Comparison of ENCODE assay signal across 9 mouse cellular contexts in the genomic region with DNA sequence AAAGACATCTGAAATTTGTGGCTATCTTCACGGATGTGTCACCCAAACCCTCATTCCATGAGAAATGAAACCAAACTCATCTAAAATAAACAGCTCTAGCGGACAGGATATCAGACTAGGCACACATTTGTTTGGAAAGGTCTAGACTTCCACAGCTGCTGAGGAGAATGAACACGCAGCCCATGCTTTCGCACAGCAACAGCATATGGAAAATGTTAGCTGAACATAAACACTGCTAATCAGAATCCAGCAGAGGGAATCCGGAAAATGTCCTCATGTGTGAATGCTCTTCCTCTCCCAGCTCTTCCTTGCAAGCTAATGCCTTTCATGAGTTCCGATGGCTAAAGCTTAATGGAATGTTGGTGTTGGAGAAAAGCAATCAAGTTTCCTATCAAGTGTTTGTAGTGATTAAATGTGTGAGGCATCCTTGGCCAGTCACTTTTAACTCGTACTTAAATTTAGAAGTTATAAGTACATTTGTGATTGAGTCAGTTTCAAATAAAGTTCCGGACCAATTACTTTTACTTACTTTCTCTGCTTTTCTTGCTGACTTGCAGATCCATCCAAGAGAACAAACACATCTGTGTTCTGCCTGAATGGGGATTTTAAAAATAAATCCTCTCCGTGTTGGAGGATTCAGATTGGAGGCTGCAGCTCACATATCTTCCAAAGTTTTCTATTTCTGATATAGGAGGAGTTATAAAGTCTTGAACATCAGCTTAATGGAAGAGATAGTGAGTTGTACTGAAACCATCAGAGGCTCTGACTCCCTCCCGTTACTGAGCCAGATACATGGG.
DNase-seq lines count a peak whose midpoint lies in the region; ATAC-seq and TF ChIP-seq lines count a peak whose summit lies in the region.
"Had no signal": no experiment of that assay in that cellular context is flagged by ENCODE, and none has a peak within 500 bp of the region (broad histone marks: within the 10 kb centered on the region; RNA-seq: fewer than 3 reads in every experiment).

No protein-coding gene starts in this region.

- DNase-seq in heart, adult 2 months = no peak
- DNase-seq in liver, adult 2 months (ENCODE audit: extremely low read depth, low read depth, low spot score) = peak; percentile 40
- DNase-seq in liver, postnatal 0 days = no peak
- DNase-seq in heart, postnatal 10 days = peak; percentile 12 to 35
- DNase-seq in adrenal gland, postnatal 14 days = no peak
- no peak for DNase-seq in hindbrain, embryonic 10.5 days (ENCODE audit: low spot score)

- no peak overlapping the region for H3K9ac ChIP-seq in heart, embryonic 11.5 days (ENCODE audit: low read depth, low read length)
- no peak overlapping the region for H3K9ac ChIP-seq in heart, adult 2 months (ENCODE audit: low read depth, low read length)
- no peak overlapping the region for H3K9ac ChIP-seq in liver, adult 2 months (ENCODE audit: low read depth, low read length)
- H3K9ac ChIP-seq in liver, postnatal 0 days (replicated peaks) = no peak overlapping the region
- H3K9ac ChIP-seq in stomach, embryonic 14.5 days (replicated peaks; ENCODE audit: low read depth, low read length) = no peak overlapping the region

- H3K9me3 ChIP-seq in heart, embryonic 11.5 days (replicated peaks; ENCODE audit: control insufficient read depth, low read length) = no peaks in the 10 kb centered on the region
- H3K9me3 ChIP-seq in liver, postnatal 0 days (ENCODE audit: low read length) = no peaks in the 10 kb centered on the region
- no peaks in the 10 kb centered on the region for H3K9me3 ChIP-seq in stomach, embryonic 14.5 days (ENCODE audit: control insufficient read depth, low read depth, low read length)
- H3K9me3 ChIP-seq in hindbrain, embryonic 10.5 days = no peaks in the 10 kb centered on the region
- H3K9me3 ChIP-seq: megakaryocyte, embryonic 14.5 days had no signal

- no peaks in the 10 kb centered on the region for H3K36me3 ChIP-seq in heart, embryonic 11.5 days (ENCODE audit: control insufficient read depth, insufficient read depth, low read length)
- H3K36me3 ChIP-seq in heart, adult 2 months (ENCODE audit: control insufficient read depth, insufficient read depth, low read length) = no peaks in the 10 kb centered on the region
- no peaks in the 10 kb centered on the region for H3K36me3 ChIP-seq in liver, adult 2 months (ENCODE audit: control insufficient read depth, insufficient read depth, low read length)
- no peaks in the 10 kb centered on the region for H3K36me3 ChIP-seq in liver, postnatal 0 days (replicated peaks; ENCODE audit: insufficient read depth, low read length)
- no peaks in the 10 kb centered on the region for H3K36me3 ChIP-seq in stomach, embryonic 14.5 days (ENCODE audit: control insufficient read depth, insufficient read depth, low read length)
- H3K36me3 ChIP-seq in hindbrain, embryonic 10.5 days = no peaks in the 10 kb centered on the region

- no peak for TF ChIP-seq CTCF in heart, adult 2 months (IDR thresholded peaks at IDR 0.05)
- no peak for TF ChIP-seq CTCF in liver, adult 2 months (IDR thresholded peaks at IDR 0.05; ENCODE audit: low read depth, low read length)
- TF ChIP-seq CTCF in liver, postnatal 0 days (IDR thresholded peaks at IDR 0.05; ENCODE audit: low read depth) = no peak

- intact Hi-C loops in heart, adult 2 months (cut with DNase I) = no loop called here
- intact Hi-C loops in heart, postnatal 10 days (cut with DNase I) = no loop called here

- H3K4me1 ChIP-seq in heart, embryonic 11.5 days (ENCODE audit: control insufficient read depth, insufficient read depth, low read length) = peaks cover 7% of the 10 kb centered on the region
- H3K4me1 ChIP-seq in heart, adult 2 months (ENCODE audit: control insufficient read depth, insufficient read depth, low read length) = no peaks in the 10 kb centered on the region
- H3K4me1 ChIP-seq in liver, adult 2 months (ENCODE audit: control insufficient read depth, insufficient read depth, low read length) = no peaks in the 10 kb centered on the region
- H3K4me1 ChIP-seq in liver, postnatal 0 days (ENCODE audit: insufficient read depth) = no peaks in the 10 kb centered on the region
- H3K4me1 ChIP-seq in stomach, embryonic 14.5 days (ENCODE audit: control insufficient read depth, insufficient read depth, low read length) = peaks cover 15% of the 10 kb centered on the region; the same call in 1 of the 2 replicates
- peaks cover 13% of the 10 kb centered on the region for H3K4me1 ChIP-seq in hindbrain, embryonic 10.5 days (replicated peaks)
- H3K4me1 ChIP-seq: megakaryocyte, embryonic 14.5 days had no signal

- H3K79me2 ChIP-seq in heart, adult 2 months (replicated peaks; ENCODE audit: control insufficient read depth, insufficient read depth, low read length) = no peaks in the 10 kb centered on the region
- H3K79me2 ChIP-seq in liver, adult 2 months (ENCODE audit: control insufficient read depth, insufficient read depth, low read length) = no peaks in the 10 kb centered on the region

- H3K4me3 ChIP-seq in heart, embryonic 11.5 days (ENCODE audit: low read depth, low read length) = no peak overlapping the region
- H3K4me3 ChIP-seq in heart, adult 2 months = no peak overlapping the region
- H3K4me3 ChIP-seq in liver, adult 2 months (ENCODE audit: insufficient read depth, low read depth, low read length) = no peak overlapping the region
- H3K4me3 ChIP-seq in liver, postnatal 0 days (ENCODE audit: low read depth, low read length) = no peak overlapping the region
- no peak overlapping the region for H3K4me3 ChIP-seq in stomach, embryonic 14.5 days (ENCODE audit: low read depth, low read length)
- H3K4me3 ChIP-seq in hindbrain, embryonic 10.5 days = no peak overlapping the region
- H3K4me3 ChIP-seq: megakaryocyte, embryonic 14.5 days had no signal

- TF ChIP-seq POLR2A in heart, adult 2 months (IDR thresholded peaks at IDR 0.05; ENCODE audit: insufficient read depth, low read depth, low read length) = no peak
- TF ChIP-seq POLR2A in liver, adult 2 months (IDR thresholded peaks at IDR 0.05; ENCODE audit: extremely low read depth, insufficient read depth, low read length) = no peak

- H3K4me2 ChIP-seq in heart, embryonic 11.5 days = no peak overlapping the region
- H3K4me2 ChIP-seq in liver, postnatal 0 days (ENCODE audit: low read depth, low read length) = no peak overlapping the region
- no peak overlapping the region for H3K4me2 ChIP-seq in stomach, embryonic 14.5 days (replicated peaks; ENCODE audit: low read depth, low read length)

- TF ChIP-seq EP300 in heart, adult 2 months (IDR thresholded peaks at IDR 0.05; ENCODE audit: insufficient read depth, low read depth, low read length) = no peak
- no peak for TF ChIP-seq EP300 in liver, postnatal 0 days (IDR thresholded peaks at IDR 0.05; ENCODE audit: low read depth)

- peak overlapping the region; percentile 65 for H3K27ac ChIP-seq in heart, embryonic 11.5 days (ENCODE audit: low read depth, low read length)
- no peak overlapping the region; the same call in 1 of the 2 replicates for H3K27ac ChIP-seq in heart, adult 2 months
- no peak overlapping the region for H3K27ac ChIP-seq in liver, adult 2 months (replicated peaks; ENCODE audit: insufficient read depth, low read depth, low read length)
- H3K27ac ChIP-seq in liver, postnatal 0 days (ENCODE audit: low read depth) = no peak overlapping the region
- peak overlapping the region; percentile 80 for H3K27ac ChIP-seq in stomach, embryonic 14.5 days (ENCODE audit: low read length)
- no peak overlapping the region for H3K27ac ChIP-seq in hindbrain, embryonic 10.5 days

- no peaks in the 10 kb centered on the region for H3K27me3 ChIP-seq in heart, embryonic 11.5 days (ENCODE audit: control insufficient read depth, insufficient read depth, low read length)
- H3K27me3 ChIP-seq in heart, adult 2 months (ENCODE audit: control insufficient read depth, insufficient read depth, low read length) = no peaks in the 10 kb centered on the region
- H3K27me3 ChIP-seq in liver, adult 2 months (ENCODE audit: control insufficient read depth, insufficient read depth, low read length) = no peaks in the 10 kb centered on the region
- H3K27me3 ChIP-seq in liver, postnatal 0 days (ENCODE audit: insufficient read depth, low read length) = no peaks in the 10 kb centered on the region
- H3K27me3 ChIP-seq in stomach, embryonic 14.5 days (ENCODE audit: control insufficient read depth, insufficient read depth, low read length) = no peaks in the 10 kb centered on the region
- no peaks in the 10 kb centered on the region for H3K27me3 ChIP-seq in hindbrain, embryonic 10.5 days (ENCODE audit: insufficient read depth, poor library complexity, severe bottlenecking)
- H3K27me3 ChIP-seq: megakaryocyte, embryonic 14.5 days had no signal

- WGBS in heart, embryonic 11.5 days (ENCODE audit: insufficient replicate concordance) = 37% methylated on average over 10 of the region's 10 CpGs
- WGBS in heart, adult 2 months = 35% methylated on average over 10 of the region's 10 CpGs
- 60% methylated on average over 10 of the region's 10 CpGs for WGBS in liver, adult 2 months
- WGBS in liver, postnatal 0 days (ENCODE audit: insufficient replicate concordance) = 65% methylated on average over 10 of the region's 10 CpGs
- 23% methylated on average over 10 of the region's 10 CpGs for WGBS in stomach, embryonic 14.5 days
- 74% methylated on average over 10 of the region's 10 CpGs for WGBS in hindbrain, embryonic 10.5 days

- 0 out of 2 replicates have a peak, but pooled peaks have one; percentile 63 for ATAC-seq in heart, embryonic 11.5 days (replicated peaks; ENCODE audit: insufficient number of reproducible peaks, low FRiP score, low TSS enrichment)
- ATAC-seq in liver, postnatal 0 days = no peak
- peak; percentile 86; the same call in 1 of the 2 replicates for ATAC-seq in stomach, embryonic 14.5 days (ENCODE audit: insufficient number of reproducible peaks, insufficient read depth, low FRiP score, low read depth)

Comparison
In these comparisons a context has a peak if more than half of its experiments do, and no peak if none do; other contexts are left out.
1. H3K27ac ChIP-seq: peak in heart, embryonic 11.5 days (single experiment) and stomach, embryonic 14.5 days (single experiment); none in heart, adult 2 months (single experiment), liver, adult 2 months (single experiment), liver, postnatal 0 days (single experiment) and hindbrain, embryonic 10.5 days (single experiment).
2. DNase-seq: peak in liver, adult 2 months (single experiment) and heart, postnatal 10 days (2 of 2); none in heart, adult 2 months (0 of 2), liver, postnatal 0 days (single experiment), adrenal gland, postnatal 14 days (single experiment) and hindbrain, embryonic 10.5 days (single experiment).